Mouse (Mus musculus): ENCODE results near the gene Cdh12. TPM values are rescaled to one million over a fixed set of nuclear protein-coding genes. Genes with fewer than 3 reads are reported as not detected.

Cdh12 gene
- total and polyA plus RNA-seq, 2 experiments from 2014 or later = 14.3 to 14.5 TPM

DNA sequence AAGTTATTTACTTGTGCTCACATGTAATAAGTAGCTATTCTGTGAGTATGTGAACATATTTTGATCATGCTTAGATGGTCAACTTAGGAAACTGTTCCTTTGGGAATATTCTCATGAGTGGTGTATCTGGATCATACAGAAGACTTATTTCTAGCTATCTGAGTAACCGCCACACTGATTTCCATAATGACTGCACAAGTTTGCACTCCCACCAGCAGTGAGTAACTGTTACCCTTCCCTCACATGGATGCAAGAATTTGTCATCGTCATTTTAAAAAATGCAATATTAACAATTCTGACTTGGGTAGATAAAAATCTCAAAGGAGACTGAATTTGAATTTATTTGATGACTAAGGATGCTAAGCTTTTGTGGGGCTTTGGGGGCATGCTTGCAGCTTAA is 522.0 kb downstream of the Cdh12 start:
- DNase-seq (ENCODE audit: low spot score) (no peak), ATAC-seq (ENCODE audit: low FRiP score) (no peak)
- Histone ChIP-seq H3K27me3 (ENCODE audit: insufficient read depth, low read length) (no peaks in the 10 kb centered on the region), H3K9ac (replicated peaks; ENCODE audit: low read length, poor library complexity, severe bottlenecking) (no peak overlapping the region), H3K27ac (ENCODE audit: low read depth, low read length) (no peak overlapping the region), H3K4me3 (ENCODE audit: low read depth, low read length) (no peak overlapping the region), H3K36me3 (ENCODE audit: insufficient read depth, low read length) (no peaks in the 10 kb centered on the region), H3K9me3 (ENCODE audit: low read length) (no peaks in the 10 kb centered on the region), H3K4me1 (ENCODE audit: insufficient read depth, low read length) (no peaks in the 10 kb centered on the region), H3K4me2 (ENCODE audit: low read depth, low read length, poor library complexity, severe bottlenecking) (no peak overlapping the region)
- TF ChIP-seq CTCF (IDR thresholded peaks at IDR 0.05) = no peak
- WGBS = 89% methylated on average over 2 of the region's 2 CpGs

DNA sequence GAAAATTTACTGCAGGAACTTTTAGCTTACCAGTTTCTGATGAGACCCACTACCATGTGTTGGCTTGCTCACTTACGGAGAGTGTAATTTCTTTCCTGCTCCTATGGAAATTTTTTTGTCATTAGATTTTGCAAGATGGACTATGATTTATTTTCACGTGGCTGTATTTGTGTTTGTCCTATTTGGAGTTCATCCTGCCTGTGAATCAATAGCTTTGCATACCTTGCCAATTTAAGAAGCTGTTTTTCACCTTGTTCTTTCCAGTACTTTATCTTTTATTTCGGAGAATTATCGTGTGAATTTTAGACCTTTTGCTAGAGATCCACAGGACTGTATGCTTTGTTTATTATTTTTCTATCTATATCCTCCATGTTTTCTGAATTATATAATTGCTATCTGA is 551.5 kb downstream of the Cdh12 start:
- DNase-seq (ENCODE audit: low spot score) = no peak
- ATAC-seq (ENCODE audit: low FRiP score) = no peak
- H3K36me3 ChIP-seq (ENCODE audit: insufficient read depth, low read length) = no peaks in the 10 kb centered on the region
- 83% methylated on average over 4 of the region's 4 CpGs for WGBS
- TF ChIP-seq CTCF (IDR thresholded peaks at IDR 0.05) = no peak
- no peaks in the 10 kb centered on the region for H3K9me3 ChIP-seq (ENCODE audit: low read length)
- no peak overlapping the region for H3K27ac ChIP-seq (ENCODE audit: low read depth, low read length)
- H3K27me3 ChIP-seq (ENCODE audit: insufficient read depth, low read length) = no peaks in the 10 kb centered on the region
- no peak overlapping the region for H3K9ac ChIP-seq (replicated peaks; ENCODE audit: low read length, poor library complexity, severe bottlenecking)
- H3K4me3 ChIP-seq (ENCODE audit: low read depth, low read length) = no peak overlapping the region
- no peaks in the 10 kb centered on the region for H3K4me1 ChIP-seq (ENCODE audit: insufficient read depth, low read length)
- H3K4me2 ChIP-seq (ENCODE audit: low read depth, low read length, poor library complexity, severe bottlenecking) = no peak overlapping the region

DNA sequence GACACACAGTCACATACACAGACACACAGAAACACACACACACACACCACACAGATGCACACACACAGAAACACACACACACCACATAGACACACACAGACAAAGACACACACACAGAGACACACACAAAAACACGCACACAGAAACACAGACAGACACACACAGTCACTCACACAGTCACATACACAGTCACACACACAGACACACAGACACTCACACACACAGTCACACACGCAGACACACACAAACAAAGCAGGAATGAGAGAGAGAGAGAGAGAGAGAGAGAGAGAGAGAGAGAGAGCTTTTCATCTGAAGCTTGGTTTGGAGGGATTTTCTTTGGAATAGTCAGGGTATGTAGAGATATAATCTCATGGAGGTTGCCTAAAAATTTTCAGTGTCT is 558.9 kb downstream of the Cdh12 start:
- DNase-seq (ENCODE audit: low spot score) (no peak), ATAC-seq (ENCODE audit: low FRiP score) (no peak)
- Histone ChIP-seq H3K36me3 (ENCODE audit: insufficient read depth, low read length) (no peaks in the 10 kb centered on the region), H3K27me3 (ENCODE audit: insufficient read depth, low read length) (no peaks in the 10 kb centered on the region), H3K9ac (replicated peaks; ENCODE audit: low read length, poor library complexity, severe bottlenecking) (no peak overlapping the region), H3K27ac (ENCODE audit: low read depth, low read length) (no peak overlapping the region), H3K4me1 (ENCODE audit: insufficient read depth, low read length) (no peaks in the 10 kb centered on the region), H3K9me3 (ENCODE audit: low read length) (no peaks in the 10 kb centered on the region), H3K4me3 (ENCODE audit: low read depth, low read length) (no peak overlapping the region), H3K4me2 (ENCODE audit: low read depth, low read length, poor library complexity, severe bottlenecking) (no peak overlapping the region)
- WGBS = 74% methylated on average over 2 of the region's 2 CpGs
- TF ChIP-seq CTCF (IDR thresholded peaks at IDR 0.05) = no peak

DNA sequence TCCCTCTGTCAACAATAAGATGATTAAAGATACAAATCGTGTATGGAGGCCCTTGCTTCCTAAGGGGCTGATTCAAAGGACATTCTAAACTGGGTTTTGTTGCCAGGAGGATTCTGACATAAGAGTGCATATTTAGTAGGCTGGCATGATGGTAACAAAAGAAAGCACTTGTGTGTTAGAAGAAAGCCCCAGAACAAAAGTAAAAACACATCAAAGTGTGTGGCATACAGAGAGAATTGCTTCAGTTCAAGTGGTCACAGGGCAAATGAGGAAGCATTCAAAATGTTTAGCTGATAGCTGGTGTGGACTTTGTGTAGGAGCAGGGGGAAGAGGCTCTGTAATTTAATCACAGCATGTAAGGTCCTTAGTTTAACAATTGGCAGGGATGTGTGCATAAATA is 559.4 kb downstream of the Cdh12 start:
- ATAC-seq (ENCODE audit: low FRiP score) (no peak), DNase-seq (ENCODE audit: low spot score) (peak; percentile 4)
- Histone ChIP-seq H3K27me3 (ENCODE audit: insufficient read depth, low read length) (no peaks in the 10 kb centered on the region), H3K9me3 (ENCODE audit: low read length) (no peaks in the 10 kb centered on the region), H3K4me2 (ENCODE audit: low read depth, low read length, poor library complexity, severe bottlenecking) (no peak overlapping the region), H3K4me3 (ENCODE audit: low read depth, low read length) (no peak overlapping the region), H3K9ac (replicated peaks; ENCODE audit: low read length, poor library complexity, severe bottlenecking) (no peak overlapping the region), H3K36me3 (ENCODE audit: insufficient read depth, low read length) (no peaks in the 10 kb centered on the region), H3K4me1 (ENCODE audit: insufficient read depth, low read length) (no peaks in the 10 kb centered on the region), H3K27ac (ENCODE audit: low read depth, low read length) (no peak overlapping the region)
- TF ChIP-seq CTCF (IDR thresholded peaks at IDR 0.05) = no peak
- WGBS = 2% methylated on average over 1 of the region's 1 CpGs

DNA sequence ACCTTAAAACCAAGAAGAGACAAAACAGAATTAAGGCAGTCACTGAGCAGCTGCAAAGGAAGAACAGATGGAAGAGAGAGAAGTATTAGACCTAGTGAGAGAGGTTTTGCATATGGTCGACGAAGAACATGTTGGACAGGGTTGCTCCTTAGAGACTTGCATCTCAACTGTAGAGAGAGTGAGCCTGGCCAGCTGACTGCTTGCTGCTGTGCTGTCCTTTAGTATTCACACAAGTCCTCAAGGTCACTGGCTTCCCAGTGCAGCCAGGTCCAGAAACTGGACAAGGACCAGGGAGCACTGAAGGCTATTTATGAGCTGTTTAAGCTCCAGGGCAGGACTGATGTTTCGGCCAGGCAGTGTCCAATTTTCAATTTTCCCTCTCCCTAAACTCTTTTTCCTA is 559.9 kb downstream of the Cdh12 start:
- Histone ChIP-seq H3K4me2 (ENCODE audit: low read depth, low read length, poor library complexity, severe bottlenecking) (no peak overlapping the region), H3K36me3 (ENCODE audit: insufficient read depth, low read length) (no peaks in the 10 kb centered on the region), H3K9ac (replicated peaks; ENCODE audit: low read length, poor library complexity, severe bottlenecking) (no peak overlapping the region), H3K27ac (ENCODE audit: low read depth, low read length) (no peak overlapping the region), H3K9me3 (ENCODE audit: low read length) (no peaks in the 10 kb centered on the region), H3K27me3 (ENCODE audit: insufficient read depth, low read length) (no peaks in the 10 kb centered on the region), H3K4me1 (ENCODE audit: insufficient read depth, low read length) (no peaks in the 10 kb centered on the region), H3K4me3 (ENCODE audit: low read depth, low read length) (no peak overlapping the region)
- peak; percentile 54 for DNase-seq (ENCODE audit: low spot score)
- WGBS = 33% methylated on average over 3 of the region's 3 CpGs
- ATAC-seq (ENCODE audit: low FRiP score) = no peak
- TF ChIP-seq CTCF (IDR thresholded peaks at IDR 0.05) = no peak

DNA sequence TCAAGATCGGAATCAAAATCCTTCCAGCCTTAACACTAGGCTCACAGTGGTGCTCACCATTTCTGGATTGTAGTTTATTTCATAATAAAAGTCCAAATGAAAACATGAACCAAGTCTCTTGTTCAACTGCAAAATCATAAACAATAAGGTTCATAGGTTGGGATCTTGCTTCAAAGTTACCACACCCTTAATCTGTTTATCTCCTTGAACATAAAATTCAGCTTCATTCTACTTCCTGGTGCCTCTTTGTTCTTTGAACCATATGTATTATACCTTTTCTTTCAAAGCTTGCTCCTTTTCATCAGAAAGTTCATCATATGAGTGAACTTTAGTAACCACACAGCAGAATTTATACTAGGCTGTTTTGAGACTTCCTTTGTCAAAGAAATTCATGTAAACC is 614.6 kb downstream of the Cdh12 start:
- 68% methylated on average over 1 of the region's 1 CpGs for WGBS
- no peak overlapping the region for H3K4me3 ChIP-seq (ENCODE audit: low read depth, low read length)
- no peaks in the 10 kb centered on the region for H3K36me3 ChIP-seq (ENCODE audit: insufficient read depth, low read length)
- no peak overlapping the region for H3K27ac ChIP-seq (ENCODE audit: low read depth, low read length)
- no peaks in the 10 kb centered on the region for H3K9me3 ChIP-seq (ENCODE audit: low read length)
- no peak for TF ChIP-seq CTCF (IDR thresholded peaks at IDR 0.05)
- no peaks in the 10 kb centered on the region for H3K27me3 ChIP-seq (ENCODE audit: insufficient read depth, low read length)
- no peak for DNase-seq (ENCODE audit: low spot score)
- H3K9ac ChIP-seq (replicated peaks; ENCODE audit: low read length, poor library complexity, severe bottlenecking) = no peak overlapping the region
- no peak overlapping the region for H3K4me2 ChIP-seq (ENCODE audit: low read depth, low read length, poor library complexity, severe bottlenecking)
- H3K4me1 ChIP-seq (ENCODE audit: insufficient read depth, low read length) = no peaks in the 10 kb centered on the region
- no peak for ATAC-seq (ENCODE audit: low FRiP score)

Data from midbrain, postnatal 0 days (tissue).